Mouse (Mus musculus) embryo, embryonic 11.5 days (tissue): Measurements from ENCODE around the gene Atf7.

ENCODE experiments used
- DNase-seq: peaks from one replicate; pipeline ENCODE4 v3.0.0-alpha.2; 2012; ENCODE audit warnings: low read depth, low spot score

Gene Atf7

DNA sequence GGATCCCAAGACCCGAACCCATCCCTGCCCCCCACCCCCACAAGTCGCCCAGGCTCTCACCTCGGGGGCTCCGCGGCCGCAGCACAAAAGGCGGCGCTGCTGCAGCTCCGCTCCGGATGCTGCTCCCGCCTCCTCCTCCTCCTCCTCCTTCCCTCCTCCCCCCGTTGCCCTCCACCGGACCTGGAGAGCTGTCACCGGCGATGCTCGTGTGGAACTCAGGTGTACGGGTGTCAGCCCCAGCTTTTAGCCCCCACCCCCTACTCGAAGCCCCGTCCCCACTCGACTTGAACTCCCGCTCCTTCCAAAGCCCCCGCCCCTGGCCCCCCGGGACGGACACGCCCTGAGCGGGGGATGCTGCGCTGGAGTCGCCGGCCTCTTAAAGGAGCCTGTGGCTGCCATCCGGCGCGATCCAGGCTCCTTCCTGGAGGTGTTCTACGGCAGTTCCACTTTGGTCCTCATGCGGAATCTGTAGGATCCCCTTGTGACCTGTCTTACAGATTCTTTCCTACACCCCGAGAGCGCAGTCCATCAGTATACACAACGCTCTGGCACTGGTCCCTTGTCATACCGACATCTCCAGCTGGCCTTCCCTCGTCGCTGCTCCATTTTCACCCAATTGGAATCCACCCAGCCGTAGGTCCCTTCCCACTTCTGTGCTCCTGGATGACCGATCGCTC, 108.4 kb downstream of the Atf7 start, which contains the start of gene Map3k12:
TSS of gene Map3k12 (minus strand) at position 337 of the 677 bp plus-strand sequence.
- DNase-seq, result no peak

- DNase-seq, result no peak
These were observed 109.0 kb downstream of the Atf7 start for GRCm38 (mm10) chr15:102516293-102516692.

DNA sequence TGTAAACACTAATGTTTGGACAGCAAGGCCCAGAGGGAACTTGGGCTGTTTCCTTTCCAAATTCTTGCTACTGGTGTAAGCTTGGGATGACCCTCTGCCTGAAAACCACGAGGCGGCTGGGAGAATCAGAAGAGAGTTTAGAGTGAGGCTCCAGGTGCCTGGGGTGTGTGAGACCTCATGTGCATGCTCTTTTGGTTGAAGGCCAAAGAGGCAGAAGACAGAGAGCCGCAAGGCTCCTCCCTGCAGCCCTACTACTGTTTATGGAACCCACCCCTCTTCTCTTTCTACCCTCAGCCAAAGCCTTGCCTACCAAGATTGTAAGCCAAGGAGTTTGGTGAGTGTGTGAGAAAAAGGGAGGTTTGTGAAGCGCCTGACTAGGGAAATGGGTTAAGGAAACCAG, 109.5 kb downstream of the Atf7 start:
- no peak for DNase-seq

DNA sequence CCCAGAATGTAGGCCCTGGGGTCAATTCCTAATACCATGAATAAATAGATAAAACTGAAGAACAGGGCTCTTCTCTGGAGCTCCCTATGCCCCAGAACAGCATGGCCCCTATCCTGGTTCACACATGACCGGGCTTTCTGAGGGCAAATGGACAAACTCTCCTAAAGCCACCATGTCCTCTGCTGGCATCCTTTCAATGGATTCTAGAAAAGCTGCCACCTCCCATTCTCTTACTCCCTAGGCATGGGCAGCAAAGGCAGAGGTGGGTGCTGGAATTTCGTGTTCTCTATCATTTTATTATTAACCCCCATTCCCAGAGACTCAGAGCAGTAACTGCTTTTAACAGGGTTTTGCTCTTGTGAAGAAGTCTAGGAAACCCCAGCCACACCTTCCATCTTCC, 110.0 kb downstream of the Atf7 start:
- no peak for DNase-seq

DNA sequence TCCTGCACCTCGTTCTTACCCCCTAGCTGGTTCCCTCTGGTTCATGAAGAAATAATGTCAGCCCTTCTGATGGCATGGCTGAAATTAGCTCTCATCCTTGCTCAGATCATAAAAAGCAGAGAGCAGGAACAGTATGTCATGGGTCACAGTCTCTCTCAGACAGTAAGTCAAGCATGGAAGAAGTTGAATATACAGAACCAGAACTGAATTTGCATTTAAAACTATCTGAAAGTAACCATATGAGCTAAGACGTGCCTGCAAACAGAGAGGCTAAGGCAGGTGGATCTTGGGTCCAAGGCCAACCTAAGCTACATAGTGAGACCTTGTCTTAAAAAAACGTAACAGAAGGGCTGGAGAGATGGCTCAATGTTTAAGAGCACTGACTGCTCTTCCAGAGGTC, 112.3 kb downstream of the Atf7 start:
- DNase-seq, result no peak

DNA sequence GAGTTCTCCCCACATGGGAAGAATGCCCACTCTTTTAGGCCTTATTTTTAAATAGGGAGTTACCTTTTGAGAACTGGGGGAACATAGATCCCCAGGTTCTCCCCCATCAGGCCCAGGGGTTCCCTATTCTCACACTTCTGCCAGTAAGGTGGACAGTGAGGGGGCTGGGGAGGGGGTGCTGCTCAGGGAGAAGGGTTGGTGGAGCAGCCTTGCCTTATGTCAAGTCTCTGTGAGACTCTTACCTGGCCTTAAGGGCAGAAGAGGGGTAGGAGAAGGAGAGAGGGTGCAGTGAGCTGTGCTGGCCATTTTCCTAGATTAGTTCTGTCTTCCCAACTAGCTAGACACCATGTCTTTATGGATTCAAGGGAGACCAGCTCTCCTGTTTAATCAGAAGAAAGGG, 112.8 kb downstream of the Atf7 start:
- DNase-seq, result no peak

- no peak for DNase-seq
These were observed 113.3 kb downstream of the Atf7 start for GRCm38 (mm10) chr15:102512010-102512409.

DNA sequence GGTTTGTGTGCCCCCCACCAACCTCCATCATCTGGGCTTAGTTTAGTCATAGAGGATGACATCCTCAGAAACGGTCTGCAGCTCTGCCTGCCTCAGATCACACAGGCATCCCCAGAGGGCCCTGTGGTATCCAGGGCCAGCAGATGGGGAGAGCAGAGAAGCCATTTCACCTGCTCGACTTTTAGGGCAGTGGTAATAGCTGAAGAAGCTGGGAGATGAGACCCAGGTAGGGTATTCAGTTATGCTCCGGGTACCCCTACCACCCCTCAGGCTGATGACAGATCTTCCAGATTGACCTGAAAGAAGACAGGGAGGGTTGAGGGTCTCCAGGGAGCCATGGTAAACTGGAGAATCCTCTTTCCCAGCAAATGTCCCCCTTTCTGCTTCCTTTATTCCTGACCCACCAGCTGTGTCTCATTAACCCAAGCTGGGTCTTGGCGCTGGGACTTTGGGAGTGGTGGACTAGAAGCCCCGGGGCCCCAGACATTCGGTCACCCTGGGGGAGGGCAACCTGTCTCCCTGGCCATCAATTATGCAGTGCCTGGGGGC, 113.9 kb downstream of the Atf7 start:
- no peak for DNase-seq

- DNase-seq, result peak; percentile 91
These were observed 114.5 kb downstream of the Atf7 start for GRCm38 (mm10) chr15:102510590-102511284.

GRCm38 (mm10) chr15:102510110-102510509, 115.2 kb downstream of the Atf7 start:
- DNase-seq, result no peak

DNA sequence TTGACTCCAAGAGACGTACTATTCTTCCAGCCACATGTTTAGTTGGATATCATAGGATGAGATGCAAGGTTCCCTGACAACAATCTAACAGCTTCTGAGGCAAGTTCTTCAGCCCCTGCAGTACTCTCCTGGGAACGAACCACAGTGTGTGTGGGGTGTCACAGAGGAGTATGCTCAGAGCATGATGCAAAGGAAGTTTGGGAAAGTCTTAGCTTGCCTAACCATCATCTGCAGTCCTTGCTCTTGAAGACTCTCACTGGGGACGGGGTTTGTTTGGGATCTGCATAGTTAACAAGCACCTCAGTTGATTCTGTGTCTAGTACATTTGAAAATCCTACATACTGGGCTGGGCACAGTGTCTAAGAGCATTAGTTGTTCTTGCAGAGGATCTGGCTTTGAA, 116.9 kb downstream of the Atf7 start:
- DNase-seq, result no peak

- no peak for DNase-seq
These were observed 117.7 kb downstream of the Atf7 start for GRCm38 (mm10) chr15:102507561-102507960.

GRCm38 (mm10) chr15:102506864-102507263, 118.4 kb downstream of the Atf7 start:
- DNase-seq, result no peak

- DNase-seq, result no peak
These were observed 118.8 kb downstream of the Atf7 start for GRCm38 (mm10) chr15:102506464-102506830.

GRCm38 (mm10) chr15:102505770-102506463, 119.3 kb downstream of the Atf7 start:
- no peak for DNase-seq

- DNase-seq, result no peak
These were observed 120.0 kb downstream of the Atf7 start for GRCm38 (mm10) chr15:102505073-102505769.

DNA sequence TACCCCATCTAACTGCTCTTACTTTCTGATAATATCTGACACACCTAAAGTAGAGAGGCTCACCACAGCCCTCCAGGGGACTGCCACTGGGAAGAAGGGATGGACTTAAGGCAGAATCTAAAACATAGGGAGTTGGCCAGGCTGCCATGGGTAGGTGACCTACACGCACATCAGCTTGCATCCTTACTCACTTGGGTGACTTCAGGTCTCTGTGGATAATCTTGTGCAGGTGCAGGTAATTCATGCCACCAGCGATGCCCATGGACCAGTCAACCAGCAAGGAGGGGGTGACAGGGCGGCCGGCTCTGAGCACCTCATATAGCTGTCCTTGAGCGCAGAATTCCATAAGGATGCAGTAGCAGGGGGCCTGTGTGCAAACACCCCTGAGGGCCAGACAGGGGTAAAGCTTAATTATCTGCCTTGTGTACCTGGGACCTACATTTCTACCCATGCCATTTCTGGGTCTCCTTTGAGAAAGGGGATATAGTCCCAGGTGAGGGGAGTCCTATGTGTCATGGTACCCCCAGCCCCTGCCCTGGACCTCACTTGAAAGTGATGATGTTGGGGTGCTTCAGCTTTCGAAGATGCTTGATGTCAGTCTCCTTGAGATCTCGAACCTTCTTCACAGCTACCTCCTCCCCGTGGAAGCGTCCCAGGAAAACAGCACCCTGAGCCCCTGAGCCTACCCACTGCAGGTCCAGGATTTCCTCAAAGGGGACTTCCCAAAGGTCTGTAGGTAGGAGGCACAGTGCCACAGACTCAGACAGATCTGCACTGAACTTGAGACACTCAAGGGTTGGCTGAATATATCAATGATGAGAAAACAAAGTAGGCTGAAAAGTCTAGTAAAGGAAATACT, 121.1 kb downstream of the Atf7 start:
- no peak for DNase-seq

DNA sequence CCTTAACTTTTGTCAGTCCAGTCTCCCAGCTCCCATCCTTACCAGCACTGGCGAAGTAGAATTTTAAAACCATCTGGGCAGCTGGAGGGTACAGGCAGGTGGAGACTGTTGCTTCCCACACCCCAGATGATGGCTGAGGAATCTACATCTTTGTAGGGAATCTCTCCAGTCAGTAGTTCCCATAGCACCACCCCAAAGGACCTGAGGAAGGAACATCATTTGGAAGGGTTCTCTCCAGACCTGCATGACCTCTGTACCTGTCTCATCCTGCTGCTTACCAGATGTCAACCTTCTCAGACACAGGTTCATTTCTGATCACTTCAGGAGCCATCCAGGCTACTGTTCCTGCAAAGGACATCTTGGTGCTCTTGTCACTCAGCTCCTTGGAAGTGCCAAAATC, 121.8 kb downstream of the Atf7 start, which contains the start of gene Gm10337:
TSS of gene Gm10337 (plus strand) at position 276 of the 400 bp plus-strand sequence.
- DNase-seq, result no peak

GRCm38 (mm10) chr15:102502254-102502840, 122.9 kb downstream of the Atf7 start:
- no peak for DNase-seq

DNA sequence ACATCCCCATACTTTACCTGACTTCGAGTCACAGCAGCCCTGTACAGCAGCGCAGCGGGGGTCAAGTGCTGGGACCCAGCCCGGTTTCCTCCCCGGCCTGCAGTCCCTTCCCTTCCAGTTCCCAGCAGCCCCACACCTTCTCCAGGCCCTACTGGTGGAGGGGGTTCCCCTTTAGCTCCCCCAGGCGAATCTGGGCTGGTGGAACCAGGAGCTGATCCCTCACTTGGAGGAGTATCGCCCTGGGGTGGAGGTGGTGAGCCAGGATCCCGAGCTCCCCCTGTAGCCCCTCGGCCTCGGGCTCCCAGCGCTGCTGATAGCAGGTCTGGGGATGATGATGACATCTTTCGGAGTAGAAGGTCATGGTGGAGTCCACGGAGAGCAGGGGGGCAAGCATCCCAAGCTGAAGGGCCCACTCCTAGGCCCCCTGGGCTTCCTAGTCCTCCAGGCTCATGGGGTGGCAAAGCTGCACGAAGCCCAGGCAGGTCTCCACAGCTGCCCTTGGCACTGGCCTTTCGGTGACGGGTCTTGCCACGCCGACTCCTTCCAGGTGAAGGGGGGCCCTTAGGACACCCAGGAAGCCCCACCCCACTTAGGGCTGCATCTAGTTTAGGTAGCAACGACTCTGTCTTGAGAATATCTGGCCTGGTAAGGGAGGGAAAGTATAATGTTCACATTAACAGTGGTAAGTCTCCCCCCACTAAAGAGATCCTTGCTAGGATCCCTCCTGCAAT, 124.0 kb downstream of the Atf7 start:
- no peak for DNase-seq
